Mouse (Mus musculus): ENCODE results near the gene Adprm. TPM values are rescaled to one million over a fixed set of nuclear protein-coding genes. Genes with fewer than 3 reads are reported as not detected.

Adprm gene
- polyA plus RNA-seq, 1 experiment from 2014 or later = 31.3 TPM

- ATAC-seq (ENCODE audit: insufficient read depth) = no peak
- no peaks in the 10 kb centered on the region; the same call in 1 of the 2 replicates for H3K4me1 ChIP-seq (ENCODE audit: insufficient read depth)
- DNase-seq = no peak
- H3K9me3 ChIP-seq (ENCODE audit: low read depth, low read length) = no peaks in the 10 kb centered on the region
- no peak overlapping the region for H3K27ac ChIP-seq (ENCODE audit: low read depth)
- H3K4me2 ChIP-seq = no peak overlapping the region
- no peak overlapping the region for H3K9ac ChIP-seq
- no peak overlapping the region for H3K4me3 ChIP-seq (ENCODE audit: low read depth, low read length)
- H3K36me3 ChIP-seq (ENCODE audit: insufficient read depth) = peaks cover 51% of the 10 kb centered on the region
- WGBS = 87% methylated on average over 8 of the region's 8 CpGs
- TF ChIP-seq CTCF (IDR thresholded peaks at IDR 0.05; ENCODE audit: low read depth) = no peak
- no peaks in the 10 kb centered on the region for H3K27me3 ChIP-seq (ENCODE audit: insufficient read depth, low read length)
Observed at GRCm38 (mm10) chr11:67054754-67055365, 2.5 kb upstream of the Adprm start.

GRCm38 (mm10) chr11:67051676-67052320 lies 596 bp downstream of the Adprm start:
- Histone ChIP-seq H3K4me1 (ENCODE audit: insufficient read depth) (no peaks in the 10 kb centered on the region; the same call in 1 of the 2 replicates), H3K27ac (ENCODE audit: low read depth) (peak overlapping the region; percentile 75), H3K9ac (peak overlapping the region; percentile 59), H3K9me3 (ENCODE audit: low read depth, low read length) (no peaks in the 10 kb centered on the region), H3K4me2 (peak overlapping the region; percentile 67), H3K4me3 (ENCODE audit: low read depth, low read length) (peak overlapping the region; percentile 60), H3K27me3 (ENCODE audit: insufficient read depth, low read length) (no peaks in the 10 kb centered on the region), H3K36me3 (ENCODE audit: insufficient read depth) (peaks cover 21% of the 10 kb centered on the region)
- no peak for TF ChIP-seq CTCF (IDR thresholded peaks at IDR 0.05; ENCODE audit: low read depth)
- DNase-seq = no peak
- ATAC-seq (ENCODE audit: insufficient read depth) = peak; percentile 43; the same call in 1 of the 2 replicates
- WGBS = 8% methylated on average over 16 of the region's 16 CpGs

- no peak overlapping the region for H3K27ac ChIP-seq (ENCODE audit: low read depth)
- DNase-seq (no peak), ATAC-seq (ENCODE audit: insufficient read depth) (no peak)
- H3K9ac ChIP-seq = no peak overlapping the region
- TF ChIP-seq CTCF (IDR thresholded peaks at IDR 0.05; ENCODE audit: low read depth) = peak; percentile 27; the same call in 1 of the 2 replicates
- H3K27me3 ChIP-seq (ENCODE audit: insufficient read depth, low read length) = no peaks in the 10 kb centered on the region
- WGBS = 85% methylated on average over 3 of the region's 3 CpGs
- no peaks in the 10 kb centered on the region; the same call in 1 of the 2 replicates for H3K36me3 ChIP-seq (ENCODE audit: insufficient read depth)
- no peak overlapping the region for H3K4me3 ChIP-seq (ENCODE audit: low read depth, low read length)
- H3K9me3 ChIP-seq (ENCODE audit: low read depth, low read length) = no peaks in the 10 kb centered on the region
- H3K4me1 ChIP-seq (ENCODE audit: insufficient read depth) = no peaks in the 10 kb centered on the region; the same call in 1 of the 2 replicates
- H3K4me2 ChIP-seq = no peak overlapping the region
Observed at GRCm38 (mm10) chr11:67049256-67049655, 3.1 kb downstream of the Adprm start.

GRCm38 (mm10) chr11:67048496-67048895 lies 3.9 kb downstream of the Adprm start:
- H3K36me3 ChIP-seq (ENCODE audit: insufficient read depth) = no peaks in the 10 kb centered on the region; the same call in 1 of the 2 replicates
- TF ChIP-seq CTCF (IDR thresholded peaks at IDR 0.05; ENCODE audit: low read depth) = no peak
- no peaks in the 10 kb centered on the region for H3K27me3 ChIP-seq (ENCODE audit: insufficient read depth, low read length)
- H3K4me3 ChIP-seq (ENCODE audit: low read depth, low read length) = no peak overlapping the region
- no peak overlapping the region for H3K9ac ChIP-seq
- no peak overlapping the region for H3K27ac ChIP-seq (ENCODE audit: low read depth)
- H3K4me1 ChIP-seq (ENCODE audit: insufficient read depth) = no peaks in the 10 kb centered on the region; the same call in 1 of the 2 replicates
- WGBS = 83% methylated on average over 8 of the region's 8 CpGs
- no peak for ATAC-seq (ENCODE audit: insufficient read depth)
- no peak for DNase-seq
- H3K9me3 ChIP-seq (ENCODE audit: low read depth, low read length) = no peaks in the 10 kb centered on the region
- no peak overlapping the region for H3K4me2 ChIP-seq

- Histone ChIP-seq H3K36me3 (ENCODE audit: insufficient read depth) (no peaks in the 10 kb centered on the region; the same call in 1 of the 2 replicates), H3K4me3 (ENCODE audit: low read depth, low read length) (no peak overlapping the region), H3K9ac (no peak overlapping the region), H3K9me3 (ENCODE audit: low read depth, low read length) (no peaks in the 10 kb centered on the region), H3K27me3 (ENCODE audit: insufficient read depth, low read length) (no peaks in the 10 kb centered on the region), H3K27ac (ENCODE audit: low read depth) (no peak overlapping the region), H3K4me2 (no peak overlapping the region), H3K4me1 (ENCODE audit: insufficient read depth) (no peaks in the 10 kb centered on the region)
- DNase-seq = no peak
- TF ChIP-seq CTCF (IDR thresholded peaks at IDR 0.05; ENCODE audit: low read depth) = no peak
- WGBS = 92% methylated on average over 5 of the region's 5 CpGs
- no peak for ATAC-seq (ENCODE audit: insufficient read depth)
Observed at GRCm38 (mm10) chr11:67047199-67047598, 5.2 kb downstream of the Adprm start.

- no peak for TF ChIP-seq CTCF (IDR thresholded peaks at IDR 0.05; ENCODE audit: low read depth)
- no peak overlapping the region for H3K9ac ChIP-seq
- WGBS = 54% methylated on average over 6 of the region's 6 CpGs
- H3K4me1 ChIP-seq (ENCODE audit: insufficient read depth) = no peaks in the 10 kb centered on the region
- DNase-seq = no peak
- no peaks in the 10 kb centered on the region for H3K27me3 ChIP-seq (ENCODE audit: insufficient read depth, low read length)
- no peak overlapping the region for H3K4me2 ChIP-seq
- H3K27ac ChIP-seq (ENCODE audit: low read depth) = no peak overlapping the region
- no peaks in the 10 kb centered on the region for H3K9me3 ChIP-seq (ENCODE audit: low read depth, low read length)
- peaks cover 11% of the 10 kb centered on the region; the same call in 1 of the 2 replicates for H3K36me3 ChIP-seq (ENCODE audit: insufficient read depth)
- ATAC-seq (ENCODE audit: insufficient read depth) = no peak
- no peak overlapping the region for H3K4me3 ChIP-seq (ENCODE audit: low read depth, low read length)
Observed at GRCm38 (mm10) chr11:67044959-67045358, 7.4 kb downstream of the Adprm start.

GRCm38 (mm10) chr11:67043007-67043406 lies 9.4 kb downstream of the Adprm start:
- TF ChIP-seq CTCF (IDR thresholded peaks at IDR 0.05; ENCODE audit: low read depth) = no peak
- 48% methylated on average over 8 of the region's 8 CpGs for WGBS
- Histone ChIP-seq H3K27ac (ENCODE audit: low read depth) (no peak overlapping the region), H3K36me3 (ENCODE audit: insufficient read depth) (peaks cover 29% of the 10 kb centered on the region; the same call in 1 of the 2 replicates), H3K27me3 (ENCODE audit: insufficient read depth, low read length) (no peaks in the 10 kb centered on the region), H3K4me2 (no peak overlapping the region), H3K4me3 (ENCODE audit: low read depth, low read length) (no peak overlapping the region), H3K4me1 (ENCODE audit: insufficient read depth) (no peaks in the 10 kb centered on the region), H3K9me3 (ENCODE audit: low read depth, low read length) (no peaks in the 10 kb centered on the region), H3K9ac (no peak overlapping the region)
- no peak for ATAC-seq (ENCODE audit: insufficient read depth)
- no peak for DNase-seq
